Mouse (Mus musculus) liver, adult 2 months (tissue): ENCODE measurements around the gene Polr2a.

ENCODE experiments used
- CTCF ChIP-seq: fragments of 200-500 bp; IDR thresholded peaks from 2 replicates; pipeline ENCODE4 v1.5.1; 2011; ENCODE audit warnings: low read depth, low read length, control low read depth
- POLR2A ChIP-seq: fragments of 200-500 bp; IDR thresholded peaks from 2 replicates; pipeline ENCODE4 v1.6.1; 2011; ENCODE audit warnings: low read length, control low read depth; ENCODE audit not compliant: insufficient read depth; ENCODE audit errors: extremely low read depth

- TF ChIP-seq POLR2A: no peak
- no peak for TF ChIP-seq CTCF
Measured at GRCm38 (mm10) chr11:69795983-69796435, 37.6 kb upstream of the Polr2a start.
